Mouse (Mus musculus) lung, postnatal 36 days (tissue): Measurements from ENCODE around the gene Sbno2.
A peak's percentile ranks its signal among the peaks of the same experiment; 100 is the strongest.

Experiments used
- DNase-seq: peaks from one replicate; pipeline ENCODE4 v3.0.0; 2022; ENCODE audit warnings: mixed read lengths

Sbno2 gene

DNA sequence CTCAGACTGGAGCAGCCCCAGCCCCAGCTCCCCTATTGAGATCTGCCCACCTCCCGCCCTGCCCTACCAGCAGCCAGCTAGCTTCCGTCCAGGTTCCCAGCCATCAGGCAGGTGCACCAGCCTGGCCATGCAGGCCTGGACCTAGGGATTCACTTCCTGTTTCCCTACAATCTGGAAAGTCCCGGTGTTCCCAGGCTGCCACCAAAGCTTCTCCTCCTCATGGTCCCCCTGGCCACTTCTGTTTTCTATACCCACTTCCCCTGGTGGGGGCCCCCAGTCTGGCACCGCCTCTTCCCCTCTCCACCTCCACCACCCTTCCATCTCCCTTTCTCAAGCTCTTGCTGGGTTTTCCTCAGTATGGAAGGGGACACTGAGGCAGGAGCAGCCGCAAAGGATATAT, at the start of gene Sbno2:
Sbno2 (minus strand) TSS at position 112 of the 400 bp plus-strand sequence.
- DNase-seq, result peak; percentile 43

DNA sequence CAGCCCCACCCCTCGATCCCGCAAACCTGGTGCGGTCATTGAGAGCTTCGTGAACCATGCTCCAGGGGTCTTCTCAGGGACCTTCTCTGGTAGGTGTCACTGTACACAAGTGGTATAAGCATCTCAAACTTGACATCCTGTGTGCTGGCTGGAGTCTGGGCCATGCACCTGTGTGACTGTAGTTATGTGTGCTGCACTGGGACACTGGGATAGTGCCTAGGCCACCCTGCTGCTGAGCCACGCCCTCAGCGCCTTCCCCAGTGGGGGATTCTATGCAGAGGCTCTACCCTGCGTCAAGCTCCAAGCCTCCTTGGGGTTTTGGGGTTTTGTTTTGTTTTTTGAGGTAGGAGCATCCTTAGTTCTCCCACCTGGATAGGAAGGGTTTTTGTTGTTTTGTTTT, 49.0 kb upstream of the Sbno2 start:
- no peak for DNase-seq

DNA sequence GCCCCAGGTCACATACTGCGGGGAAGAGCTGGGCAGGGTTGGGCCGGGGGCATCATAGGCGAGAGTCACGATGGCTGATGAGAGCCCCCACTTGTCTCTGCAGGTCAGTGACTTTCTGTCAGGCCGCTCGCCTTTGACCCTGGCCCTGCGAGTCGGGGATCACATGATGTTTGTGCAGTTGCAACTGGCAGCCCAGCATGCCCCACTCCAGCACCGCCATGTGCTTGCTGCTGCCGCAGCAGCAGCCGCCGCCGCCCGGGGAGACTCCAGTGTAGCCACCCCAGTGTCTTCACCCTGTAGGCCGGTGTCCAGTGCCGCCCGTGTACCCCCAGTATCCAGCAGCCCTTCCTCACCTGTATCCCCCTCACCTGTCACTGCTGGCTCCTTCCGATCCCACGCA, 48.3 kb upstream of the Sbno2 start:
- no peak for DNase-seq

DNA sequence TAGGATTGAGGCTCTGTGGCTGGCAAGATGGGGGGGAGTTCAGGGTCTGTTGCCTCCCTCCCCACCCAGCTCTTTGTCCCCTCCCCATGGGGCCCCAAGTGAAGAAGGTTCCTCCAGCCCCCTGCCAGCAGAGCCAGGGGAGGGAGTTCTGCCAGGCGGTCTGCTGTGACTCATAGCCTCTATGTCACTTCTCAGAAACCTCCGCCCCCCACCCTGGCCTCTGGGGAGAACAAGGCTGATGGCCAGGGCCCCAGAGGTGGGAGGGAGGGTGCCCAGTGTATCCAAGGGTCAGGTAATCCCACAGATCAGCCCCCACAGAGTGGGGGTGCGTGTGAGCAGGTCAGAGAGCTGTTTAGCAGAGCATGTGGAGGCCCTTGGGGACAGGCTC, 47.5 kb upstream of the Sbno2 start:
- DNase-seq, result peak; percentile 61

DNA sequence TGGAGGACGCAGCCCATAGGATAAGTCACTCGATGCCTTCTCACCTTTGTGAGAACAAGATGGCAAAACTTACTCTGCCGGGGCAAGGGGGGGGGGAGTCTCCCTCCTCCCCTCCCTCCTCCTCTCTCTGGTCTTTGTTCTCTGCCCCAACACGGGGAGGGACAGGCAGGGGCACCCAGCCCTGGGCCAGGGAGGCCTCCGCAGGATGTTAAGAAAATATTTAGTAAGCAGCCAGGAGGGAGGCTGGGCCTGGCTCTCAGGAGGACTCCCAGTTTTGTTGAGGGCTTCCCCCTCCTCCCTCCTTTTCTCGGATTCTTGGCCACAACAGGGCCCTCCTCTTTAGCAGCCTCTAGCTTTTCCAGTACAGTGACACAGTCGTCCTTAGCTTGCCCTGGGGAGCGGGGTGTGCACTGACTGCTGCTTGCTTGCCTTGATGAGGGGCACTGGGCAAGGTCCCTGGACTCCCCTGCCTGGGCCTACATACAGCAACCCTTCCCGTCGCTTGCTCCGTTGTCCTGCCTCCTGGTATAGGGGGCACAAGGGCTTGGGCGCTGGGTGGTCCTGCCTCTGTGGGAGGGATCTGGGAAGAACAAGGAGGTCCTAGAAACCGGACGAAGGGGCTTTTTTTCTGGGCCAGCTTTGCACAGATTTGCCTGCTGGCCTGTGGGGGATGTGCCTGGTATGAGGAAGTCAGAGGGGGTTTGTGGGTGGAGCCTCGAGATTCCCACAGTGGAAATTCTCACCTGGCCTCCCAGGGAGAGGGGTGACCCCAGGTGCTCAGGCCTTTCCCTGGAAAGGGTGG, 46.9 kb upstream of the Sbno2 start:
- DNase-seq, result peak; percentile 82

DNA sequence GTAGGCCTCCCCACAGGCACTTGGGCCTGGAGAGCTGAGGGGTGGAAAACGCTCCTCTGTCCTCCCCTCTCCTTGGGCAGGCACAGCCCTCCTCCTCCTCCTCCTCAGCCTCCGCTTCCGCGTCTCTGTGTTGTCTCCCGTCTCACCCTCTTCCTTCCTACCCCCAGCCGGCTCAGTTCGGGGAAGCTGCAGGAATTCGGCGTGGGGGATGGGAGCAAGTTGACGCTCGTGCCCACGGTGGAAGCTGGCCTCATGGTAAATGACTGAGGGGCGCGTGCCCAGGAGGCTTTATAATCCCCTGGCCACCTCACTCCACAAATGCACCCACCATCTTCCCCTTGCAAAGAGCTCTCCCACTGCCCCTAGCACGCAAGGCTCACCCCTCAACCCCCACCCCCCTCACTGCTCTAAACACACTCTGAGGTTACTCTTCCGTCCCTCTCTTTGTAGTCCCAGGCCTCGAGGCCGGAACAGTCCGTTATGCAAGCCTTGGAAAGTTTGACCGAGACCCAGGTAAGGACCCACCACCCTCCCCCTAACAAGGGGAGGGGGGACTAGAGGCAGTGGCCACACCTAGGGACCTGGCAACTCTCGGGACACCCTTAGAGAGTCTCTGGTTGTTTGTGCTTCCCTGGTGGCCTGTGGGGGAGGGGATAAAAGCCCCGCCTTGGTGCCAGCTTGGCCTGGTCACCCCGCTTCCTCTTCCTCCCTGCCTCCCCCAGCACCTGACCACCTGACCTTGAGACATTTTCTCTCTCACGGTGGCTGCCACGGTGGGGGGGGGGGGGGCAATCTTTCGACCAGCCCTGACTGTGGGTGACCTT, 46.1 kb upstream of the Sbno2 start:
- DNase-seq, result peak; percentile 88

DNA sequence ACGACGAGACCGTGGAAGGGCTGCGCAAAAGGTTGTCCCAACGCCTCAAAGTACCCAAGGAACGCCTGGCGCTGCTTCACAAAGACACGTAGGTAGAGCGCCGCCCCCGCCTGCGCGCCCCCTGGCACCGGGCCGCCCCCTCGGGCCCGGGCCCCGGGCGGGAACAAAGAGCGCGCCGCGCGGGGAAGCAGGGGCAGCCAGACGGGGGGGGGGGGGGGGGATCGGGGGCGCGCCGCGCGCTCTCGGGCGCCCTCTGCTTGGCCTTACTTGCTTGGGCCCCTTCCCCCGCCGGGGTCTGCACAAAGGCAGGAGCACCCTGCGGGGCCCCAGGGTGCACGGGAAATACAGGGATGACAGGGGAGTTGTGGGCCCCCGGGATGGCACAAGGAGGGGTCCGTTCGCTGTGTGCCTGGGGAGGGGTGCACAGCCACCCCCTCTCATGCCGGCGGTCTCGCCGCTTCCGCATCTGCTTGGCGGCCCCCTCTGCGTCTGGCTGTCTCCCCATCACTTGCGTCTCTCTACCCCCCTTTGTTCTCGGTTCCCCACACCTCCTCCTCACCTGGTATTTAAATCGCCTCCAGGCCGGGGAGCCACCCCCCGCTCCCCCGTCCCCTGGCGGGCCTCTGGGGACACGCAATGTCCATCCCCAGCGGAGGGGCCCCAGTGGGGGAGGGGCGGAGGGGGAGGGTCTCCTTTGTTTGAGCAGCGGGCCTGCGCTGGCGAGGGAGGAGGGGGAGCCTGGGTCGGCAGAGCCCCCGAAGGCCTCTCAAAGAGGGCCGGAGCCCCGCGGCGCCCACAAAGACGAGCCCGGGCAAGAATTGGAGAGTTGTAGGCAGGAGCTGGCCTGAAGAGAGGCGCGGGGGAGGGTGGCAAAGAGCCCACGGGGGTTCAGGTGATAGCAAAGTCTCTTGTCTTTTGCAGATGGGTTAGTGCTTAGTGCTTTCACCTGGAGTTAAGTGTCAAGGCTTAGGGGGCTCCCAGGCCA, 45.1 kb upstream of the Sbno2 start:
- DNase-seq, result peak; percentile 50

DNA sequence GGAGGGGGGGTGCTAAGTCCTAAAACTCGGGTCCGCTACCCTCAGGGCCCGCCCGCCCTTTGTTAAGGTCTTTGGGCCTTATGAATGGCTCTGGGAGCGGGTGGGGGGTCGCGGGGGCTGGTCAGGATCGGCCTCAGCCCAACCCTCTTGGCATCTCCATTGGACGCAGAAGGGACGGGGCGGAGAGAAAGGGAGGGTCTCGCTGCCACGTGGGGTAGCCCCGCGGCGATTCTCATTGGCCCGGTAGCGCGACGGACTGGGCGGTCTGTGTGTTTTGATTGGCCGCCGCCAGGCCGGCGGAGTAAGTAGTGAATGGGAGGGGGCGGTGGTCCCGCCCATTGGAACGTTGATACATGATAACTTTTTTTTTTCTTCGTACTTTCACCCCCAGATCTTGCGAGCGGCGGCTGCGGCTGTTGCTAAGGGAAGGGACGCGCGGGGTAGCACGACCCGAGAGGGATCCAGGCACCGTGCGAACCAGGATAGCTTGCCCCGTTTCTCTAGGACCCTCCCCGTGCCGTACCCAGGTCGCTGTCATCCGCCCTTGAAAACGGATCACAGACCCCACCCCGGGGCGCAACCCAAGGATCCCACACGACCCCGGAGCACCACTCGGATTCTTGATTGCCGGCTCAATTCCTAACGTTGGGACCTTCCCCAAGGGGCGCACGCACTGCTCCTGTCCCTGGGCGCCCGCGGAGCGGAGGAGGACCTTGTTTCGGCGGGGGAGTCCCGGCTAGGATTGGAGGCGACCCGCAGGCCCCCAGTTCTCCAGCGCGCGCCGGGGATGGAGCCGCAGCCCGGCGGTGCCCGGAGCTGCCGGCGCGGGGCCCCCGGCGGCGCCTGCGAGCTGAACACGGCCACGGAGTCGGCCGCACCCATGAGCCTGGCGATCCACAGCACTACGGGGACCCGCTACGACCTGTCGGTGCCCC, 44.2 kb upstream of the Sbno2 start:
- peak; percentile 99 for DNase-seq

DNA sequence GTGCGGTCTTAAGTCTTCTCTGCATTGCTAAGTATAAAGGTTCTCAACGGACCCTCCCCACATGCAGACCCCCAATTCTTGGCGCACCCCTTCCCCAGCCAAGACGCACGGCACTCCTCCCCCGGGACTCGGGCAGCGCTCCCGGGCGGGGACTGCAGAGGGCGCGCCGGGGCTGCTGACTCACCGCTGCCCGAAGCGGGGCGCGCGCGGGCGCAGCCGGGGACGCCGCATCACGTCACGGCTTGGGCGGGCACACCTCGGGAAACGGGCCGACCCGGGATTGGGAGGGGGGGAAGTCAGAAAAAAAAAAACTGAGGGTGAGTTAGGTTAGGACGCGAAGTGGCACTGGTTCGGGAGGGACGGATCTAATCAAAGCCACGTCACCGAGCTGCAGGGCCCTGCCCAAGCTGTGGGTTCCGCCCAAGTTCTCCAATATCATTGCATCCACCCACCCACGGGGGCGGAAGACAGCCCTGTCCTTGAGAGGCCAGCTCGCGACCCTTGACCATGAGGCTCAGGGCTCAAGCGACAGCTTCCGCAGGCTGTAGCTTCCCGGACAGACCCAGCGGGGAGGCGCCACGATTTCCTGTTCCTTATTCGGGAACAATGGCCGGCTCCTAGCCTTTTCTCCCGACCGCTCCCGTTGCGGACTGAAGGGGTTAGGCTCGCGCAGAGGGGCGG, 43.4 kb upstream of the Sbno2 start:
- DNase-seq, result peak; percentile 95

DNA sequence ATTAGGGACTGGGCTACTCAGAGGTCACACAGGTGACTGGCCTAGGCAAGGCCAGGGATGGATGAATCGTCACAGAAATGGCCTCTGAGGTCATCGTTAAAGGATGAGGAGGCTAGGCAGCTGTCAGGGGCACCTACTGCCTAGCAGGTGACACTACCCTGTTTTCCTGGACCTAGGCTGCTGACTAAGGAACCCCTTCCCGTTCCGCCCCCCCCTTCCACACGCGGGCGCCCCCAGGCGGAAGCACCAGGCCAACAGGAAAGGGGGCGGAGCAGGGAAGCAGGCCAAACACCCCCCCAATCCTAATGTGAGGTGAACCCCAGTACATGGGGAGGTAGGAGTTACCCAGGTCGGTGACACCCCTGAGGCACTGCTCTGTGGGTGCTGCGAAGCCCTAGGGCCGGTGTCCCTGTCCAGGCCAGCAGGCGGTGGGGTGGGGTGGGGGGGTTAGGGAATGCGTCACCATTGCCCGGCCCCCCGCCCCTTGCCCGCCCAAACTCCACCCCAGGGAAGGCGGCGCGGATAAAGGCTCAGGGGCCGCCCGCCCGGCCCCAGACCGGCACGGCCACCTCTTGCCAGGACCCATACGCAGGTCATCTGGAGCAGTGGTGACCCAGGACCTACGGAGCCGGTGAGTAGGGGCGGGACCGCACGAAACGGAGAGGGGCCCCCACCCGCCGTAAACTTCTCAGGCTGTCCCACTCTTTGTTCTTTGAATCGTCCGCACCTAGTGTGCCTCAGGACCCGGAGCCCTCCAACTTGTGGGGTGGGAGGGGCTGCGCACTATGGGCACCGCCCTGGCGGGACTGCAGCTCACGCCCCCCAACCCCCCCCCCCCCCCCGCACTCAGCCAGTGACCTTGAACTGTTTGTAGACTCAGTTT, 42.6 kb upstream of the Sbno2 start, which contains the start of gene Midn:
Midn (plus strand) TSS at position 554 of the 883 bp plus-strand sequence.
- DNase-seq, result peak; percentile 86

DNA sequence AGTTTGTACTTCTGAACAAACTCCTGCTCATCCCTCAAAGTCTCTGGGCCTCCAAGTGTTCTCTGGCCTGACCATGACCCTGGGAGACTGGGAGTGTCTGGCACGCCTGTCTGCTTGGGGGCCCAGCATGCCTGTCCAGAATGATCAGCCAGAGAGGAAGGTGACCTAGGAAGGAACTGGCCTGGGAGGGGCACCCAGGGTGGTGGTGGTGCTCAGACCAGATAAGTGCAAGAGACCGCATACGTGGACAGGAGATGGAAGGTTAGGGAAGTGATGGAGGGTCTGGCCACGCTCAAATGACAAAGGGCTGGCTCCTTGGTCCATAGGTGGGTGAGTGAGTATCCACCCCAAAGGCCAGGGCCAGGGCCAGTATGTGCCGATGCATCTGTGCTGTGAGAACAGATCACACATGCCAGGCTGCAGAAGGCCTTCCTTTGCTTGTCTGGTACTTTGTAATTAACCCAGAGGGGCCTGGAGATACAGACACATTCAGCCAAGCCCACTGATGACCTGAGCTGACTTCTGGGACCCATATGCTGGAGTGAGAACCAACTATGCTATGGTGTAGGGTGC, 41.9 kb upstream of the Sbno2 start:
- no peak for DNase-seq

DNA sequence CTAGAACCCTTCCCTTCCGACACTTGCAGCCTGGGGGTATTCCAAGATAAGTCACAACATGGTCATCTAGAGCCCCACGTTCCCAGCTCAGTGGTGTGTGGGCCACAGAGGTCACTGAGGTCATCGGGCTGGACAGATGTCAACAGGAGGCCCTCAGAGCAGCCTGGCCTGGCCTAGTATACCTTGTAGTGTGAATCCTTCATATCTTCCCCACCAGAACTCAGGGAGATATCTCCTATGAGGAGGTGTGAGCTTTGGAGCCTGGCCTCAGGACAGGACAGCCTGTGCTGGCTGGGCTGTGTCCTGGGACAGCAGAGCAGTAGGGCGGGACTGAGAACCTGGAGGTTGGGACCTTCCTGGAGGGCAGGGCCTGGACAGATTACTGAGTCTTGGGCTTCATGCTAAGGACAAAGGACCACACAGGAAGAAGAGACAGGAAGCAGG, 41.2 kb upstream of the Sbno2 start:
- no peak for DNase-seq

DNA sequence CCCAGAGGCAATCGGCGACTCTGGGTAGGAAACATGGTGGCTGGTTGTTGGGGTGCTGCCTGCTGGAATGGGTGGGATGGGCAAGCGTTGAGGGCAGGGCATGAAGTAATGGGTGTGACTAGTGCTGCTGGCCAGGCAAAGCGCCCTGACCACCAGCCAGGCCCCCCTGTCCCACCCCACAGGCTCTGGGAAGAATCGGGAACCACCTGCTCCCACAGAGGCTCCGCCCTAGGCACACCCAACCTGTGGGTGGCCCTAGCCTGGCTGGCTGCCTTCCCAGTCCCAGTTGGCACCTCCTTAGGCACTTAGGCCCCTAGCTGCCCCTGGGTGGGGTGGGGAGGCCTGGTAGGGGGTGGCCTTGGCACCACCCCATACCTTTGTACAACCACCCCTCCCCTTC, 40.5 kb upstream of the Sbno2 start:
- DNase-seq, result peak; percentile 79

DNA sequence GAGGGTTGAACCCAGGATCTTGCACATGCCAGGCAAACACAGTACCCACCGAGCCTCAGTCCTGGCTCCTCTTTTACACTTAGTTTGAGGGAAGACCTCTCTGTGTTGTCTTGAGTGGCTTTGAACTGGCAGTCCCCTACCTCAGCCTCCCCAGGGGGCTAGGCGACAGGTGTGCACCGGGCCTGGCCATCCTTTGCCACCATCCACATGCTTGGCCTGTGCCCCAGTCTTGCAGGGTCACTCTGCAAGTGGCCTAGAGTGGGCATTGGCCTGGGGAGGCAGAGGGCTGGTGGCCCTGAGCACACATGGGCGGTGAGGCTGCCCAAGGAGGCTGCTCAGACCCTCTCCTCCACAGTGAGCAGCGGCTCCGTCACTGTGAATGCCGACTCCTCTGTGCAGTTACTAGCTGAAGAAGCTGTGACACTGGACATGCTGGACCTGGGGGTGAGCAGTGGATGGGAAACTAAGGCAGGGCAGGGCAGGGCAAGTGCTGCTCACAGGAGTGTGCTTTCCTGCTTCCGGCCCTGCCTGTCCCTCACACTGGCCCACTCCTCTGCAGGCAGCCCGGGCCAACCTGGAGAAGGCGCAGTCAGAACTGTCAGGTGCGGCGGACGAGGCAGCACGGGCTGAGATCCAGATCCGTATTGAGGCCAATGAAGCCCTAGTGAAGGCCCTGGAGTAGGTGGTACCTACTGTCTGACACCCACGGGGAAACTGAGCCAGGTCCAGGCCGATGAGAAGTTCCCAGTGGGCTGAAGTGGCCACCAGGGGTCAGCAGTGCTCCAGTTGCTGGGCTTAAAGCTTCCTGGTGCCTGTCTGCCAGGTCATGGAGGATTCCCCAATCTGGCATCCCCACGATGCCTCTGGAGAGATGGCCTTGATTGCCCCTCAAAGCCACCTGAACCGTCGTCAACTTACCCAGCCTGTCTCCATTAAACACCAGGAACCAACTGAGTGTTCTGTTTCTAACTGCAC, 39.8 kb upstream of the Sbno2 start:
- peak; percentile 88 for DNase-seq

DNA sequence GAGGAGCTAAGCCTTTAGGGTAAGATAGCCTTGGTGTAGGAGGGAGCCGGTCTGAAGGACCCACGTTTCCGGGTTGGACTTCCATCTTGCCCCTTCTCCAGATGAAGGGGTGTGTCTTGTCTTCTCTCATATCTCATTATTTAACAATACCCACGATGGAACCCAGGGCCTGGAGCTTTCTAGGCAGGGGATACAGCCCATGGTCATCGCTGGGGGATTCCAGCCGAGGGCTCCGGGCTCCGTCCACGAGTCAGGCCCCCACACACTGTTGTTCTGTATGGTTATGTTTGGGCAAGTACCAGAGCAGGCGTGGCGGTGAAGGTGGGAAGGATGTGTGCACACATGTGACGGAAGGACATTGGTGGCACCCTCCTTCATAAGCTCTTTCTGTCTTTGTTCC, 38.8 kb upstream of the Sbno2 start:
- no peak for DNase-seq

DNA sequence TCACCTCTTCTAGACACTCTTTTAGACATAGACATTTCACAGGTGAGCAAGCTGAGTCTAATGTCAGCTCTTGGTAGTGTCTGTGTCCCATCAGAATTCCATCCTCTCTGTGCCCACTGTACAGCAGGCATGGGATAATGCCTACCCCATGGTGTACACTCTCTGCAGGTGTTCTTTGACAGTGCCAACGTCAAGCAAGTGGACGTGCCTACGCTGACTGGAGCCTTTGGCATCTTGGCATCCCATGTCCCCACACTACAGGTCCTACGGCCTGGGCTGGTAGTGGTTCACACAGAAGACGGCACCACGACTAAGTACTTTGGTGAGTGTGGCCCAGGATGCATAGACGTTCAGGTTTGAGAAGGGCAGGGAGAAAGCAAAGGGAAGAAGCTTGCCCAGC, 38.3 kb upstream of the Sbno2 start:
- no peak for DNase-seq

DNA sequence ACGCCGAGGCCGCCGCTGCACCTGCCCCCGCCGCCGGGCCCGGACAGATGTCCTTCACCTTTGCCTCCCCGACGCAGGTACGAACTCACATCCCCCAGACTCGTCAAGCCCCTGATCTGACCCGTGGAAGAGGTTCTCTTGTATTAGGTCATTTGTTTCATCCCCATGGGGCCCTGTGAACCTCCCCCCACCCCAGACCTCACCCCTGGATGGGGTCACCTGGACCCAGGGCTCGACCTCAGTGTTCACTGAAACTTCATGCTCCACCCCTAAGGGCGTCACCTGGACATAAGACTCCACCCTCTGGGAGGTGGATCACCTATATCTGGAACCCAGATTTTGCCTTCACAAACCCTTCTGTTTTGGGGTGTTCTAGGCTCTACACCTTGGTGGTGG, 37.2 kb upstream of the Sbno2 start:
- DNase-seq, result peak; percentile 58
